Mouse (Mus musculus) forebrain, embryonic 14.5 days (tissue): ENCODE measurements around the gene Fdxr. TPM values are rescaled to one million over a fixed set of nuclear protein-coding genes. Genes with fewer than 3 reads are reported as not detected.
A peak's percentile ranks its signal among the peaks of the same experiment; 100 is the strongest.

ENCODE experiments used
- ATAC-seq: fragments of 200-750 bp; cut with Nextera tagmentation; 2 replicates; pipeline ENCODE4 v1.8.0; 2017; ENCODE audit warnings: mild to moderate bottlenecking, moderate library complexity
- DNase-seq: peaks from one replicate; pipeline ENCODE4 v3.0.0-alpha.2; 2015; ENCODE audit warnings: low spot score
- H3K27ac ChIP-seq: fragments of 300-500 bp; sonication (generic); 2 replicates; pipeline ENCODE4 v1.5.1; 2014; ENCODE audit warnings: low read depth, mild to moderate bottlenecking, control low read depth, low read length, moderate library complexity
- H3K27me3 ChIP-seq: fragments of 300-500 bp; sonication (generic); replicated peaks from 2 replicates; pipeline ENCODE4 v1.6.1; 2014; ENCODE audit warnings: low read length, control low read depth, mixed read lengths; ENCODE audit not compliant: control insufficient read depth, insufficient read depth
- H3K36me3 ChIP-seq: fragments of 300-500 bp; sonication (generic); 2 replicates; pipeline ENCODE4 v1.6.1; 2014; ENCODE audit warnings: low read length, control low read depth; ENCODE audit not compliant: control insufficient read depth, insufficient read depth
- H3K4me1 ChIP-seq: fragments of 300-500 bp; sonication (generic); 2 replicates; pipeline ENCODE4 v1.6.1; 2014; ENCODE audit warnings: antibody characterized with exemption, low read length, control low read depth; ENCODE audit not compliant: control insufficient read depth, insufficient read depth
- H3K4me2 ChIP-seq: fragments of 300-500 bp; sonication (generic); 2 replicates; pipeline ENCODE4 v1.6.1; 2014; ENCODE audit warnings: mild to moderate bottlenecking, control low read depth, low read length
- H3K4me3 ChIP-seq: fragments of 300-500 bp; sonication (generic); 2 replicates; pipeline ENCODE4 v1.5.1; 2014; ENCODE audit warnings: low read depth, low read length, control low read depth
- H3K9ac ChIP-seq: fragments of 300-500 bp; sonication (generic); 2 replicates; pipeline ENCODE4 v1.6.1; 2014; ENCODE audit warnings: mild to moderate bottlenecking, low read length, control low read depth, moderate library complexity
- H3K9me3 ChIP-seq: fragments of 300-500 bp; sonication (generic); replicated peaks from 2 replicates; pipeline ENCODE4 v1.6.1; 2016; ENCODE audit warnings: low read length, control low read depth, mixed read lengths; ENCODE audit not compliant: control insufficient read depth
- whole genome bisulfite sequencing: fragments of 180-500 bp; shearing (Covaris S2); extraction: QIAGEN DNeasy Blood & Tissue Kit; methylation state at CpG from one replicate; pipeline ENCODE4 v1.1.7; 2014; 5-methylcytosine and 5-hydroxymethylcytosine counted together
- polyA plus RNA-seq: library from polyadenylated mRNA; unstranded; fragments of >200 nt; fragmentation: Nextera tagmentation; extraction: Ambion mirVana; gene quantifications from 2 replicates; pipeline ENCODE4 v1.2.1, GENCODE M21; 2014

Gene Fdxr
- polyA plus RNA-seq, 1 experiment from 2014 or later, result 17.2 TPM

- H3K9ac ChIP-seq, result no peak overlapping the region
- H3K4me2 ChIP-seq, result no peak overlapping the region
- WGBS, result 89% methylated on average over 12 of the region's 12 CpGs
- no peaks in the 10 kb centered on the region for H3K36me3 ChIP-seq
- H3K27me3 ChIP-seq, result no peaks in the 10 kb centered on the region
- no peak overlapping the region for H3K27ac ChIP-seq
- ATAC-seq (no peak), DNase-seq (no peak)
- H3K4me1 ChIP-seq, result no peaks in the 10 kb centered on the region
- no peak overlapping the region for H3K4me3 ChIP-seq
- no peaks in the 10 kb centered on the region for H3K9me3 ChIP-seq
Observed at GRCm38 (mm10) chr11:115283891-115284620, 7.2 kb upstream of the Fdxr start.

- Histone ChIP-seq H3K36me3 (no peaks in the 10 kb centered on the region), H3K4me2 (no peak overlapping the region), H3K4me1 (no peaks in the 10 kb centered on the region), H3K4me3 (no peak overlapping the region), H3K9me3 (no peaks in the 10 kb centered on the region), H3K9ac (no peak overlapping the region), H3K27ac (no peak overlapping the region), H3K27me3 (no peaks in the 10 kb centered on the region)
- no peak for DNase-seq
- WGBS, result 71% methylated on average over 9 of the region's 9 CpGs
- ATAC-seq, result no peak
Observed at GRCm38 (mm10) chr11:115283486-115283765, 6.6 kb upstream of the Fdxr start.

- Histone ChIP-seq H3K9me3 (no peaks in the 10 kb centered on the region), H3K4me3 (no peak overlapping the region), H3K4me1 (no peaks in the 10 kb centered on the region; the same call in 1 of the 2 replicates), H3K9ac (no peak overlapping the region), H3K4me2 (no peak overlapping the region), H3K27me3 (no peaks in the 10 kb centered on the region), H3K36me3 (no peaks in the 10 kb centered on the region), H3K27ac (no peak overlapping the region)
- no peak for DNase-seq
- ATAC-seq, result no peak
- WGBS, result 88% methylated on average over 8 of the region's 8 CpGs
Observed at GRCm38 (mm10) chr11:115282723-115283485, 6.1 kb upstream of the Fdxr start.

GRCm38 (mm10) chr11:115282295-115282694 is 5.4 kb upstream of the Fdxr start:
- no peak for DNase-seq
- Histone ChIP-seq H3K27me3 (no peaks in the 10 kb centered on the region), H3K36me3 (no peaks in the 10 kb centered on the region), H3K4me1 (no peaks in the 10 kb centered on the region; the same call in 1 of the 2 replicates), H3K9me3 (no peaks in the 10 kb centered on the region), H3K9ac (no peak overlapping the region), H3K27ac (no peak overlapping the region), H3K4me3 (no peak overlapping the region), H3K4me2 (no peak overlapping the region)
- 80% methylated on average over 8 of the region's 8 CpGs for WGBS
- no peak for ATAC-seq

GRCm38 (mm10) chr11:115279726-115280125 is 2.9 kb upstream of the Fdxr start:
- no peak overlapping the region for H3K9ac ChIP-seq
- ATAC-seq, result no peak

GRCm38 (mm10) chr11:115278176-115278575 is 1.3 kb upstream of the Fdxr start:
- DNase-seq (no peak), ATAC-seq (no peak)
- H3K4me2 ChIP-seq, result peak overlapping the region; percentile 69
- no peaks in the 10 kb centered on the region for H3K9me3 ChIP-seq
- 77% methylated on average over 6 of the region's 6 CpGs for WGBS
- no peaks in the 10 kb centered on the region for H3K27me3 ChIP-seq
- no peaks in the 10 kb centered on the region for H3K36me3 ChIP-seq
- H3K27ac ChIP-seq, result no peak overlapping the region
- H3K4me3 ChIP-seq, result no peak overlapping the region
- H3K9ac ChIP-seq, result no peak overlapping the region
- peaks cover 5% of the 10 kb centered on the region; the same call in 1 of the 2 replicates for H3K4me1 ChIP-seq

More at GRCm38 (mm10) chr11:115279726-115280125, 2.9 kb upstream of the Fdxr start:
- H3K4me2 ChIP-seq, result no peak overlapping the region
- peaks cover 5% of the 10 kb centered on the region; the same call in 1 of the 2 replicates for H3K4me1 ChIP-seq
- no peak for DNase-seq
- 76% methylated on average over 1 of the region's 1 CpGs for WGBS
- H3K27me3 ChIP-seq, result no peaks in the 10 kb centered on the region
- no peak overlapping the region for H3K4me3 ChIP-seq
- H3K27ac ChIP-seq, result no peak overlapping the region
- H3K36me3 ChIP-seq, result no peaks in the 10 kb centered on the region
- no peaks in the 10 kb centered on the region for H3K9me3 ChIP-seq

GRCm38 (mm10) chr11:115277604-115277975 is 740 bp upstream of the Fdxr start:
- peak overlapping the region; percentile 69 for H3K4me2 ChIP-seq
- no peak for DNase-seq
- H3K27me3 ChIP-seq, result no peaks in the 10 kb centered on the region
- H3K9ac ChIP-seq, result peak overlapping the region; percentile 69
- H3K36me3 ChIP-seq, result no peaks in the 10 kb centered on the region
- ATAC-seq, result no peak
- H3K9me3 ChIP-seq, result no peaks in the 10 kb centered on the region
- peak overlapping the region; percentile 61 for H3K4me3 ChIP-seq
- H3K4me1 ChIP-seq, result peaks cover 5% of the 10 kb centered on the region; the same call in 1 of the 2 replicates
- 19% methylated on average over 7 of the region's 7 CpGs for WGBS
- peak overlapping the region; percentile 65 for H3K27ac ChIP-seq

- peak overlapping the region; percentile 81 for H3K9ac ChIP-seq
- H3K4me1 ChIP-seq, result peaks cover 5% of the 10 kb centered on the region; the same call in 1 of the 2 replicates
- ATAC-seq, result no peak
- WGBS, result 61% methylated on average over 3 of the region's 3 CpGs
- H3K27me3 ChIP-seq, result no peaks in the 10 kb centered on the region
- peak overlapping the region; percentile 61 for H3K4me3 ChIP-seq
- H3K4me2 ChIP-seq, result peak overlapping the region; percentile 85
- no peaks in the 10 kb centered on the region for H3K9me3 ChIP-seq
- DNase-seq, result no peak
- H3K27ac ChIP-seq, result no peak overlapping the region
- 0 out of 2 replicates have a peak, but pooled peaks cover 3% of the 10 kb centered on the region for H3K36me3 ChIP-seq
Observed at GRCm38 (mm10) chr11:115275954-115276353, 896 bp downstream of the Fdxr start.

- Histone ChIP-seq H3K4me3 (no peak overlapping the region), H3K36me3 (0 out of 2 replicates have a peak, but pooled peaks cover 3% of the 10 kb centered on the region), H3K27ac (no peak overlapping the region), H3K4me1 (peaks cover 5% of the 10 kb centered on the region; the same call in 1 of the 2 replicates), H3K27me3 (no peaks in the 10 kb centered on the region), H3K4me2 (peak overlapping the region; percentile 85), H3K9ac (no peak overlapping the region), H3K9me3 (no peaks in the 10 kb centered on the region)
- WGBS, result 87% methylated on average over 6 of the region's 6 CpGs
- no peak for DNase-seq
- no peak for ATAC-seq
Observed at GRCm38 (mm10) chr11:115275509-115275908, 1.3 kb downstream of the Fdxr start.
